Mouse (Mus musculus) layer of hippocampus, postnatal 14 days (tissue): Measurements from ENCODE around the gene Gimap9. TPM values are rescaled to one million over a fixed set of nuclear protein-coding genes. Genes with fewer than 3 reads are reported as not detected.

ENCODE experiments used
- DNase-seq, 2 experiments: peaks; one replicate each; pipeline ENCODE4 v3.0.0; 2021 to 2022; ENCODE audit warnings: low spot score in 2 of 2, mixed read lengths in 1 of 2
- long read RNA-seq, 2 experiments: library from polyadenylated mRNA; stranded (forward); transcript quantifications; one replicate each; pipeline ENCODE4 v2.0.0; 2021
- total RNA-seq, 2 experiments: library from RNA; stranded (reverse); gene quantifications; 2 replicates each; pipeline ENCODE4 v1.2.3; 2021

Gene Gimap9
- total RNA-seq = under 1 TPM; 0.55 to 0.62 TPM
- long read RNA-seq, experiment 1, partial matches to known transcripts = 0 of 1 reads
- long read RNA-seq, experiment 1, other reads (novel, unspliced or antisense) = 0 of 1 reads
- long read RNA-seq, experiment 2, partial matches to known transcripts = 0 of 2 reads
- long read RNA-seq, experiment 2, other reads (novel, unspliced or antisense) = 0 of 2 reads

DNA sequence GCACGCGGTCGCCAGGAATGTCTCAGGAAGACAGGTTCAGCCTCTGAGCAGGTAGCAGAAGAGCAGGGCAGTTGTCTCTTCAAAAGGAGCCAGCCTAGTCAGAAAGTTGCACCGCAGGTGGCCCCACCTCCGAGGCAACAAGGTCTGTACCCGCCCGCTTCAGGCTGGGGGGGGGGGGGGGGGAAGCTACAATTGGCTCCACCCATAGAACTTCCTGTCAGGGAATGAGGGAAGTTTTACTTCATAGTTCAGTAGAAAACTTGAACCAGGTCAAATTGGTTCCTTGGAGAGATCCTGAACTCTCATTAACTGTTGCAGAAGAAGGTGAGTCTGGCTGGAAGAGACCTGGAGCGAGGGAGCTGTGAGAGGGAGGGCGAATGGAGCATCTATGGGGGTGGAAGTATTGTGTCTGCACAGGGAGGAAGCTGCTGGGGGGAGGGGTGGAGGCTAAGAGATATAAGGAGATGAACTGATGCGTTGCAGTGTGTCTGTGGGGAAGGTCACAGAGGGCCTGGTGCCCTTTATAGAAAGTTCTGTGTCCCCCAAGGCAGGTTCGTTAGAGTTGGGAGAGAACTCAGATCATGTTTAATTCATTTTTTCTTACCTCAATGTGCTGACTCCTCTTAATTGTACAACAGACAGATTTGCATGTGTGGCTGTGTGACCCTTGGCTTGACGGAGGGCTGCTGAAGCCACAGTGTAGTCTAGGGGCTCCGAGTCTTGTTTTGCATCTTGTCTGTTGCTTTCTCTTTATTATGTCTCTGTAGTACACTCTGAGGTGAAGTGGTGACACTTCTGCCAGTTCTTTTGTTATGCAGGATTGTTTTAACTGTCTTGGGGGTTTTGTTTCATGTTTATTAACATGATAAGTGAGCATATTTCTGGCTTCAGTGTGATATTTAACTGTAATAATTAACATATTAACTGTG is at the start of gene Gimap9:
TSS of gene Gimap9 (plus strand) at position 199 of the 929 bp plus-strand sequence.
- no peak for DNase-seq

DNA sequence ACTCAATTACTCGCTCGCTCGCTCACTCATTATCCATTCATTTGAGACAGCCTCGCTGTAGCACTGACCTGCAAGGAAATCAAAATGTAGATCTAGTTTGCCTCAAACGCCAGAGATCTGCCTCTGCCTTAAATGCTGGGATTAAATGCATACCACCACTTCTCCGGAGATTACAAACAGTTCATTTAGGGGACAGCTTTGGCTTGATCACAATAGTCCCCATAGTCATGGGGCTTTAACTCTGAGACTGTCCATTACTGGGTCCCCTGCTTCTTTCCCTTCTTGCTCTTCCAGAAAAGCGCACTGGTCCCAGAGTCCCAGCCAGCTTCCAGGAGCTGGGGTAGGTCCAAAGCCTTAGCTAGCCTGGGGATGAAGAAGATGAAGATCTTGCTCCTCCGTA is 49.5 kb upstream of the Gimap9 start, which contains the start of gene AI854703:
TSS of gene AI854703 (plus strand) at position 301 of the 400 bp plus-strand sequence.
- no peak for DNase-seq

- DNase-seq = peak; percentile 50 to 65
These were observed 48.9 kb upstream of the Gimap9 start for GRCm38 (mm10) chr6:48626984-48627383.

DNA sequence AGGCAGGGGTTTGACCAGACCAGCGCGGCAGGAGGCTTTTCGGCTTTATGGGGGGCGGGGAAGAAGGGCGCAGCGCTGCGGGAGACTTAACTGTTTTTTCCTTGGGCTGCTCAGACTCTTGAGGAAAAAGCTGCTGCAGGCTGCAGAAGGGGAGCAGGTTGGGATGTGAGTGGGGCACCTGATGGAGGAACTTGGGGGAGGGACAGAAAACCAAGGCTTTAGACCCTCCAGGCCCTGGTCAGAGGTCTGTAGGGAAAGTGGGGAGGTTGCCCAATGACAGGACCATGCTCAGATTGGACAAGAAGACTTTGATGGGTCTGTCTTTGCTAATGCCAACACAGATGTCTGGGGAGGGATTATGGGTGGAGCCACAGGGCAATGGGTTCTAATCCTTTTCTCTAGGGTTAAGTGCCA is 48.4 kb upstream of the Gimap9 start:
- no peak for DNase-seq

GRCm38 (mm10) chr6:48628377-48628776 is 47.6 kb upstream of the Gimap9 start:
- DNase-seq = no peak

- peak; percentile 47 to 59 for DNase-seq
These were observed 46.9 kb upstream of the Gimap9 start for GRCm38 (mm10) chr6:48628808-48629660.

DNA sequence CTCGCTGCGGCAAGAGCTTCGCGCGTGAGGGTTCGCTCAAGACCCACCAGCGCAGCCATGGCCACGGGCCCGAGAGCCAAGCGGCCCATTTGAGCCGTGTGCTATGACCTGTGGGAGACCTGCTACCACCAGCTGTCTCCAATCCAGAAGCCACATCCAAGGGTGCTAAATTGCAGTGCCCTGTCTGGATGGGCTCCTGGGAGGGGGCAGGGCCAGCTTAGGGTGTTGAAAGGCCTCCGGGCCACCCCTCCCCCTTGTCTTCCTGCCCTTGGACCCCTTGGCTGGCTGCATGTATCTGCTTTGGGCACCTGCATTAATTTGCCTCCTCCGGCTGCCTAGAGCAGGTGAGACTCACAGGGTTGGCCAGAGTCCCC is 46.3 kb upstream of the Gimap9 start:
- no peak for DNase-seq

DNA sequence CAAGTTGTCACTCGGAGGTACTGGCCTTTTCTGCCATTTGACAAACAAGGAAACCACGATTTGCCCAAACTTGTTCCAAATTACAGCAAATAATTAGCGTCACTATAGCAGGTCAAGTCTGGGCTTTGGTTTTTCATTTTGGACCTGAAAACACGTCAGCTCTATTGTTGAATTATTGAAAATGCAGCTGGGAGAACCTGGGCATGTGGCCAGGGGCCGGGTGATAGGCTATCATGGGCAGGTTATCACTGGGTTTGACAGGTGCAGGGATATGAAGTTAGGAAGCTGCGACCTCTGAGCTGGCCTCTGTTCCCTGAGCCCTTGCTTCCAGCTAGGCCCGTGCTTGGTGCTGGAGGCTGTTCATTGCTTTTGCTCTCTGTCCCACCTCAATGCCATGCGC is 45.1 kb upstream of the Gimap9 start:
- DNase-seq = no peak

- no peak for DNase-seq
These were observed 40.8 kb upstream of the Gimap9 start for GRCm38 (mm10) chr6:48635105-48635504.

GRCm38 (mm10) chr6:48636515-48636914 is 39.4 kb upstream of the Gimap9 start:
- DNase-seq = no peak

DNA sequence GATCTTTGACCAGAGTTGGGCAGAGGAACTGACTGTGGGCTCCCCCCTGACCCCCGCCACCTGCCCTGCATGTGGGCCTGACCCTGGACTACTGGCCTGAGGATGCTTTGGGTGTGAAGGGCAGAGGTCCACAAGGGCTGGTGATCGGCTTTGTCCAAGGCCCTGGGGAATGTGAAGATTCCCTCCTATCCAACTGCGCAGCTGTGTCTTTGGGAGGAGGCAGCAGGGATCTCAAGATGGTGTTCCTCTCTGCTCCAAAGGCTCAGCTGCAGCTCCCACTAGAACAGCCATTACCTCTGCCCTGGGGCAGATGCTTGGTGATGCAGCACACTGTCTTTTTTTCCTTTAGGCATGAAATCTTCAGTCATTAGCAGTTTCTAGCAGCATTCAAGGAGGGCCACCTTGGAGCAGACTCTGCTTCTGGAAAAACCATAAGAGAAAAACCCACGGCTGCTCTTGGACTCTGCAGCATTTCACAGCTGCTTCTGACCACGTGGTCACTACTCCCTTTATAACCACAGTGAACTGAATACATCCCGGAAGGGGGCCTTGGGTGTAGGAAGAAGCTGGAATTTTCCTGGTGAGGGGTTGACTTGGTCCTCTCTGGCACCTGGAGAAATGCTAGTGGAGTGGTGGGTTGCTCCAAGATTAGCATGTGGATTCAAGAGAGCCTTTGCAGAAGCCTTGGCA is 38.0 kb upstream of the Gimap9 start:
- DNase-seq = no peak

DNA sequence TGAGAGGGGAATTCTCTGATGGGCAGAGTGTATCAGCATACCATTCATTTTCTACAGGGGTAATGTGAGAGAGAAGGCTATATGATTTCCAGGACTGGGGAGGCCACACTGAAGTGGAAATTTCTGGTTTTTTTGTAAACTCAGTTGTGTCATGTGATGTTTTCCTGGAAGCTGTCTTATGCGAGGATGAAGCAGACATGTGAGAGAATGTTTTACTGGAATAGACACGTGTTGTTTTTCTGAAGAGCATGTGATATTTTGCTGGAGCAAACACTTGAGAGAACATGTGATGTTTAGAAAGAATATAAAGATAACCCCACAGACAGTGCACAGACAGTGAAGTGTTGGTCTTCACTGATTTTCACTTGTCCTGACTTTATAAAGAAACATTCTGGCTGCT is 37.4 kb upstream of the Gimap9 start:
- DNase-seq = no peak

- no peak for DNase-seq
These were observed 34.5 kb upstream of the Gimap9 start for GRCm38 (mm10) chr6:48641391-48641790.

- peak in 1 of 2 experiments; percentile 61 for DNase-seq
These were observed 33.1 kb upstream of the Gimap9 start for GRCm38 (mm10) chr6:48642764-48643292.

DNA sequence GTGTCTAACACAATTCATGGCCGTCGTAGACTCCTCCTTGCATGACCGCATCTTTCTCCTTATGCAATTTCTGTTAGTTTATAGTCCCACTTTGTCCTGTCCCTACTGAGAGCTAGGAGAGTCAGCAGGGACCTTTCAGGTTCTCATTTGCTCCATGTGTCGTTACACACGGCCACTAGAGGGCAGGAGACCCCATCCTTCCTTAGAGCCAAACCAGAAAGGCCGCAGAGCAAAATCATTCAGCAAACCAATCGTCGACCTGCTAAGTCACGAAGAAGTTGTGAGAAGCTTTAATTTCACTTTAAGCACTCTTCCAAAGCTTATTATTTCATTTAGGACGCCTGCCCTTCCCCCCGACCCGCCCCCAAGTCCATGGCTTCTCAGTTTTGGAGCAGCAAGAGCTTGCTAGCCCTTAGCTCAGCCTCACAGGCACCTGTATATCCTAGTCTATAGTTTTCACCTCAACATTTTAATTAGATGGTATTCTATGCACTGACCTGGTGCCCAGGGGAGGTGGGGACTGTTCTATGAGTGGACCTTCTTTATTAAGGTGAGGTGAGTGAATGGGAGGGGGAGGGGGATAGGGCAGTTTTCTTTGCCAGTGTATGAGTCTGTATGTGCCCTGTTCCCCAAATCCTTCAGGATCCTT is 30.1 kb upstream of the Gimap9 start:
- DNase-seq = peak; percentile 58 to 70

DNA sequence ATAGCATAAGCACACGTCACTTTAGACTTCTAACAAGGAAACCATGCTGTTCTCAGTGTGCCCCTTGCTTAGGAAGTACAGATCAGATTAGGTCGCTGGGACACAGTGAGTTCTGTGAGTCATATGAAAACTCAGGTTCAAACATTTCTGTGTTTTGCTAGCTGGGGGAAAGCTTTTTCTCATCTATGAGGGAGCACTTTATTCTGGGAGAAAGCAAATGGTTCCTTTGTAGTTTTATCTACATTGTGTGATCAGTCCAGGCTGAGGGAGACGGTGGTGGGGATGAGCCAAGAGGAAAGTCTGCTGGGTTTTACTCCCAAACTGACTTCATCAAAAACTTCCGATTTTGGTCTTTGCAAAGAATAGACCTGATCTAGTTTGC is 29.6 kb upstream of the Gimap9 start:
- no peak for DNase-seq

GRCm38 (mm10) chr6:48646995-48647394 is 28.9 kb upstream of the Gimap9 start, which contains the start of gene Gimap8:
Gene Gimap8 (plus strand): TSS chr6:48647234.
- peak in 1 of 2 experiments; percentile 36 for DNase-seq

- no peak for DNase-seq
These were observed 28.3 kb upstream of the Gimap9 start for GRCm38 (mm10) chr6:48647611-48648010.

- no peak for DNase-seq
These were observed 27.1 kb upstream of the Gimap9 start for GRCm38 (mm10) chr6:48648779-48649178.

DNA sequence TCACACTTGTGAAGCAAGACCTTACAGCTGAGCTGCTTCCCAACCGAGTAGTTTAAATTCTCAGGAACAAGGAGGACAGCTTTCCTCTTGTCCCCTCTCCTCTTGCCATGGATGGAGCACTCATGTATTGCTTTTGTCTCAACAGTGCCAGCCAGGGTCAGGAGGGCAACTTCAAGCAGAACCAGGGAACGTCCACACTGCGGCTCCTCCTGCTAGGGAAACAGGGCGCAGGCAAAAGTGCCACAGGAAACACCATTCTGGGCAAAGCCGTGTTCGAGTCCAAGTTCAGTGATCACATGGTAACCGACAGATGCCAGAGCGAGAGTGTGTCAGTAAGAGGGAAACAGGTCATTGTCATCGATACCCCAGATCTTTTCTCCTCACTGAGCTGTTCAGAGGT is 25.9 kb upstream of the Gimap9 start:
- no peak for DNase-seq
